Mouse (Mus musculus) hindbrain, embryonic 13.5 days (tissue): Measurements from ENCODE around the gene Plin3. TPM values are rescaled to one million over a fixed set of nuclear protein-coding genes. Genes with fewer than 3 reads are reported as not detected.

ENCODE experiments used
- ATAC-seq: fragments of 200-750 bp; cut with Nextera tagmentation; 2 replicates; pipeline ENCODE4 v1.8.0; 2017; ENCODE audit warnings: moderate TSS enrichment; ENCODE audit not compliant: low FRiP score
- H3K27ac ChIP-seq: fragments of 300-500 bp; sonication (generic); 2 replicates; pipeline ENCODE4 v1.5.1; 2015; ENCODE audit warnings: inconsistent platforms, mild to moderate bottlenecking, moderate library complexity
- H3K27me3 ChIP-seq: fragments of 300-500 bp; sonication (generic); 2 replicates; pipeline ENCODE4 v1.6.1; 2015; ENCODE audit warnings: mild to moderate bottlenecking, inconsistent platforms
- H3K36me3 ChIP-seq: fragments of 300-500 bp; sonication (generic); 2 replicates; pipeline ENCODE4 v1.6.1; 2015; ENCODE audit warnings: mild to moderate bottlenecking, inconsistent platforms
- H3K4me1 ChIP-seq: fragments of 300-500 bp; sonication (generic); replicated peaks from 2 replicates; pipeline ENCODE4 v1.6.1; 2015; ENCODE audit warnings: inconsistent platforms
- H3K4me2 ChIP-seq: fragments of 300-500 bp; sonication (generic); 2 replicates; pipeline ENCODE4 v1.6.1; 2015; ENCODE audit warnings: inconsistent platforms, mild to moderate bottlenecking, moderate library complexity
- H3K4me3 ChIP-seq: fragments of 300-500 bp; sonication (generic); 2 replicates; pipeline ENCODE4 v1.5.1; 2015; ENCODE audit warnings: mild to moderate bottlenecking, inconsistent platforms
- H3K9ac ChIP-seq: fragments of 300-500 bp; sonication (generic); 2 replicates; pipeline ENCODE4 v1.6.1; 2015; ENCODE audit warnings: mild to moderate bottlenecking, inconsistent platforms
- H3K9me3 ChIP-seq: fragments of 300-500 bp; sonication (generic); 2 replicates; pipeline ENCODE4 v1.6.1; 2016; ENCODE audit warnings: inconsistent platforms
- WGBS: fragments of 180-500 bp; shearing (Covaris S2); methylation state at CpG from one replicate; pipeline ENCODE4 v1.1.7; 2015; 5-methylcytosine and 5-hydroxymethylcytosine counted together
- polyA plus RNA-seq: library from polyadenylated mRNA; unstranded; fragments of >200 nt; fragmentation: Nextera tagmentation; extraction: Ambion mirVana; gene quantifications from 2 replicates; pipeline ENCODE4 v1.2.1, GENCODE M21; 2015

Gene Plin3
- polyA plus RNA-seq, 1 experiment from 2014 or later, result 23.5 TPM

GRCm38 (mm10) chr17:56255863-56256238, 36.8 kb downstream of the Plin3 start:
- H3K27ac ChIP-seq, result peak overlapping the region; percentile 94

GRCm38 (mm10) chr17:56255429-56255828, 37.2 kb downstream of the Plin3 start:
- 14% methylated on average over 9 of the region's 9 CpGs for WGBS
- Histone ChIP-seq H3K9me3 (no peaks in the 10 kb centered on the region), H3K36me3 (peaks cover 24% of the 10 kb centered on the region), H3K27ac (peak overlapping the region; percentile 70), H3K4me3 (peak overlapping the region; percentile 69), H3K4me1 (peaks cover 54% of the 10 kb centered on the region), H3K27me3 (0 out of 2 replicates have a peak, but pooled peaks cover 2% of the 10 kb centered on the region), H3K9ac (peak overlapping the region; percentile 51; the same call in 1 of the 2 replicates), H3K4me2 (peak overlapping the region; percentile 99)
- ATAC-seq, result peak; percentile 16; the same call in 1 of the 2 replicates

More at GRCm38 (mm10) chr17:56255863-56256238, 36.8 kb downstream of the Plin3 start:
- H3K4me2 ChIP-seq, result peak overlapping the region; percentile 99
- peaks cover 54% of the 10 kb centered on the region for H3K4me1 ChIP-seq
- H3K4me3 ChIP-seq, result peak overlapping the region; percentile 69
- no peaks in the 10 kb centered on the region for H3K9me3 ChIP-seq
- peak; percentile 93 for ATAC-seq
- WGBS, result under 1% methylated on average over 32 of the region's 32 CpGs
- H3K36me3 ChIP-seq, result peaks cover 28% of the 10 kb centered on the region
- H3K9ac ChIP-seq, result peak overlapping the region; percentile 64
- 0 out of 2 replicates have a peak, but pooled peaks cover 2% of the 10 kb centered on the region for H3K27me3 ChIP-seq

- 67% methylated on average over 4 of the region's 4 CpGs for WGBS
- Histone ChIP-seq H3K27ac (peak overlapping the region; percentile 70), H3K36me3 (peaks cover 17% of the 10 kb centered on the region), H3K4me1 (peaks cover 49% of the 10 kb centered on the region), H3K27me3 (0 out of 2 replicates have a peak, but pooled peaks cover 2% of the 10 kb centered on the region), H3K9ac (peak overlapping the region; percentile 51; the same call in 1 of the 2 replicates), H3K9me3 (no peaks in the 10 kb centered on the region), H3K4me2 (no peak overlapping the region), H3K4me3 (no peak overlapping the region)
- no peak for ATAC-seq
Observed at GRCm38 (mm10) chr17:56254695-56255094, 38.0 kb downstream of the Plin3 start.

- ATAC-seq, result peak; percentile 41
- no peak overlapping the region for H3K9ac ChIP-seq
- 20% methylated on average over 6 of the region's 6 CpGs for WGBS
Observed at GRCm38 (mm10) chr17:56251136-56251829, 41.4 kb downstream of the Plin3 start.

GRCm38 (mm10) chr17:56245608-56246007, 47.1 kb downstream of the Plin3 start:
- no peaks in the 10 kb centered on the region for H3K36me3 ChIP-seq
- H3K9me3 ChIP-seq, result no peaks in the 10 kb centered on the region
- H3K27me3 ChIP-seq, result peaks cover 40% of the 10 kb centered on the region
- no peak overlapping the region for H3K27ac ChIP-seq
- 40% methylated on average over 7 of the region's 7 CpGs for WGBS
- H3K4me2 ChIP-seq, result no peak overlapping the region
- no peak overlapping the region for H3K9ac ChIP-seq
- H3K4me1 ChIP-seq, result peaks cover 23% of the 10 kb centered on the region
- H3K4me3 ChIP-seq, result no peak overlapping the region
- no peak for ATAC-seq

More at GRCm38 (mm10) chr17:56251136-56251829, 41.4 kb downstream of the Plin3 start:
- Histone ChIP-seq H3K4me2 (peak overlapping the region; percentile 33), H3K4me3 (0 out of 2 replicates have a peak overlapping the region, but pooled peaks have one; percentile 5), H3K27ac (peak overlapping the region; percentile 77), H3K4me1 (peaks cover 24% of the 10 kb centered on the region), H3K9me3 (no peaks in the 10 kb centered on the region), H3K27me3 (peaks cover 18% of the 10 kb centered on the region), H3K36me3 (no peaks in the 10 kb centered on the region)

GRCm38 (mm10) chr17:56241541-56242401, 50.9 kb downstream of the Plin3 start:
- peak; percentile 89 for ATAC-seq
- H3K4me2 ChIP-seq, result peak overlapping the region; percentile 57
- peaks cover 21% of the 10 kb centered on the region for H3K4me1 ChIP-seq
- peak overlapping the region; percentile 72 for H3K9ac ChIP-seq
- peak overlapping the region; percentile 50 for H3K4me3 ChIP-seq
- no peaks in the 10 kb centered on the region for H3K36me3 ChIP-seq
- H3K27me3 ChIP-seq, result peaks cover 44% of the 10 kb centered on the region
- under 1% methylated on average over 33 of the region's 33 CpGs for WGBS
- H3K27ac ChIP-seq, result peak overlapping the region; percentile 44; the same call in 1 of the 2 replicates
- no peaks in the 10 kb centered on the region for H3K9me3 ChIP-seq

GRCm38 (mm10) chr17:56233818-56234469, 58.7 kb downstream of the Plin3 start:
- ATAC-seq, result peak; percentile 95
- H3K36me3 ChIP-seq, result no peaks in the 10 kb centered on the region
- peak overlapping the region; percentile 52 for H3K4me2 ChIP-seq
- no peak overlapping the region for H3K9ac ChIP-seq
- H3K9me3 ChIP-seq, result no peaks in the 10 kb centered on the region
- H3K4me1 ChIP-seq, result peaks cover 15% of the 10 kb centered on the region
- H3K27ac ChIP-seq, result peak overlapping the region; percentile 60; the same call in 1 of the 2 replicates
- 2% methylated on average over 12 of the region's 14 CpGs for WGBS
- H3K4me3 ChIP-seq, result peak overlapping the region; percentile 24
- peaks cover 13% of the 10 kb centered on the region; the same call in 1 of the 2 replicates for H3K27me3 ChIP-seq

- H3K4me1 ChIP-seq, result peaks cover 15% of the 10 kb centered on the region
- no peaks in the 10 kb centered on the region for H3K9me3 ChIP-seq
- peak overlapping the region; percentile 52 for H3K4me2 ChIP-seq
- WGBS, result 50% methylated on average over 8 of the region's 8 CpGs
- H3K36me3 ChIP-seq, result no peaks in the 10 kb centered on the region
- peak; percentile 40 for ATAC-seq
- H3K27me3 ChIP-seq, result peaks cover 14% of the 10 kb centered on the region; the same call in 1 of the 2 replicates
- peak overlapping the region; percentile 24; the same call in 1 of the 2 replicates for H3K4me3 ChIP-seq
- no peak overlapping the region for H3K9ac ChIP-seq
- peak overlapping the region; percentile 60; the same call in 1 of the 2 replicates for H3K27ac ChIP-seq
Observed at GRCm38 (mm10) chr17:56233389-56233788, 59.3 kb downstream of the Plin3 start.

- Histone ChIP-seq H3K4me2 (no peak overlapping the region), H3K9ac (no peak overlapping the region), H3K9me3 (no peaks in the 10 kb centered on the region), H3K36me3 (no peaks in the 10 kb centered on the region), H3K27me3 (peaks cover 11% of the 10 kb centered on the region; the same call in 1 of the 2 replicates), H3K4me1 (peaks cover 13% of the 10 kb centered on the region), H3K4me3 (no peak overlapping the region), H3K27ac (no peak overlapping the region)
- ATAC-seq, result no peak
- whole genome bisulfite sequencing, result 72% methylated on average over 10 of the region's 10 CpGs
Observed at GRCm38 (mm10) chr17:56229943-56230342, 62.7 kb downstream of the Plin3 start.
